Mouse (Mus musculus): ENCODE measurements around the gene Ermn. TPM values are rescaled to one million over a fixed set of nuclear protein-coding genes. Genes with fewer than 3 reads are reported as not detected.

The Ermn gene
- not detected in 2 replicates for polyA plus RNA-seq (2015; fragmentation: Nextera tagmentation; extraction: Ambion mirVana)

GRCm38 (mm10) chr2:58052821-58053581 is at the start of gene Ermn:
Ermn (minus strand) TSS chr2:58052864.
- WGBS: 57% methylated on average over 7 of the region's 7 CpGs
- no peak for ATAC-seq (replicated peaks; ENCODE audit: insufficient number of reproducible peaks, insufficient read depth, low FRiP score, low read depth)

GRCm38 (mm10) chr2:58094818-58095217 is 42.2 kb upstream of the Ermn start:
- Histone ChIP-seq H3K36me3 (no peaks in the 10 kb centered on the region), H3K27me3 (no peaks in the 10 kb centered on the region), H3K27ac (no peak overlapping the region), H3K4me3 (no peak overlapping the region), H3K9me3 (replicated peaks) (no peaks in the 10 kb centered on the region), H3K4me1 (replicated peaks) (no peaks in the 10 kb centered on the region), H3K4me2 (no peak overlapping the region), H3K9ac (no peak overlapping the region)
- 79% methylated on average over 1 of the region's 1 CpGs for WGBS
- no peak for ATAC-seq (replicated peaks; ENCODE audit: insufficient number of reproducible peaks, insufficient read depth, low FRiP score, low read depth)

More at GRCm38 (mm10) chr2:58052821-58053581, at the start of gene Ermn:
- Histone ChIP-seq H3K9me3 (replicated peaks) (no peaks in the 10 kb centered on the region), H3K36me3 (no peaks in the 10 kb centered on the region), H3K27ac (no peak within 1 kb of the TSS), H3K27me3 (no peaks in the 10 kb centered on the region), H3K4me2 (no peak within 1 kb of the TSS), H3K4me1 (replicated peaks) (no peaks in the 10 kb centered on the region), H3K9ac (no peak within 1 kb of the TSS), H3K4me3 (no peak within 1 kb of the TSS)

DNA sequence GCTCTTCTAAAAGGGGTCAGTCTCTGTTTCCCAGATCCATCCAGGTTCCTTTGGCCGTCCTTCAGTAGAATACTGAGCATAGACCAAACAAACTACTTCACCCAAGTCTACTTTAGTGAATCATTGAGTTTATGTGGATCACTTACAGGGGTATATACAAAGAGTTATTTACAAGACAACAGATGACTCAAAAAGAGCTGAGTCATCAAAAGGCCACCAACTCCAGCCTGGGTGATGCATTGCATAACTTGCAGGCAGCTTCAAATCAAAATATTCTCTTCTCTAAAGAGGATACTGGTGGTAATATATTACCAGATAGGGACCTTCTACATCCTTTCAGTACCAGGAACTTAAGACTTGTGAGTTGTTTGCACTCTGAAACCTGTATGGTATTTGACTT is 33.8 kb upstream of the Ermn start:
- H3K36me3 ChIP-seq: no peaks in the 10 kb centered on the region
- ATAC-seq (replicated peaks; ENCODE audit: insufficient number of reproducible peaks, insufficient read depth, low FRiP score, low read depth): no peak
- H3K27me3 ChIP-seq: no peaks in the 10 kb centered on the region
- no peak overlapping the region for H3K9ac ChIP-seq
- no peaks in the 10 kb centered on the region for H3K4me1 ChIP-seq (replicated peaks)
- H3K4me3 ChIP-seq: no peak overlapping the region
- no peaks in the 10 kb centered on the region for H3K9me3 ChIP-seq (replicated peaks)
- 73% methylated on average over 1 of the region's 1 CpGs for WGBS
- no peak overlapping the region for H3K27ac ChIP-seq
- no peak overlapping the region for H3K4me2 ChIP-seq

- Histone ChIP-seq H3K4me1 (replicated peaks) (no peaks in the 10 kb centered on the region), H3K27me3 (no peaks in the 10 kb centered on the region), H3K36me3 (no peaks in the 10 kb centered on the region), H3K27ac (no peak overlapping the region), H3K9me3 (replicated peaks) (no peaks in the 10 kb centered on the region), H3K4me2 (no peak overlapping the region), H3K4me3 (no peak overlapping the region), H3K9ac (no peak overlapping the region)
- ATAC-seq (replicated peaks; ENCODE audit: insufficient number of reproducible peaks, insufficient read depth, low FRiP score, low read depth): no peak
- WGBS: 16% methylated on average over 1 of the region's 1 CpGs
Observed at GRCm38 (mm10) chr2:58079849-58080248, 27.2 kb upstream of the Ermn start.

- Histone ChIP-seq H3K4me2 (no peak overlapping the region), H3K9me3 (replicated peaks) (no peaks in the 10 kb centered on the region), H3K27ac (no peak overlapping the region), H3K4me3 (no peak overlapping the region), H3K27me3 (no peaks in the 10 kb centered on the region), H3K36me3 (no peaks in the 10 kb centered on the region), H3K4me1 (replicated peaks) (no peaks in the 10 kb centered on the region), H3K9ac (no peak overlapping the region)
- ATAC-seq (replicated peaks; ENCODE audit: insufficient number of reproducible peaks, insufficient read depth, low FRiP score, low read depth): no peak
Observed at GRCm38 (mm10) chr2:58055383-58055782, 2.7 kb upstream of the Ermn start.

DNA sequence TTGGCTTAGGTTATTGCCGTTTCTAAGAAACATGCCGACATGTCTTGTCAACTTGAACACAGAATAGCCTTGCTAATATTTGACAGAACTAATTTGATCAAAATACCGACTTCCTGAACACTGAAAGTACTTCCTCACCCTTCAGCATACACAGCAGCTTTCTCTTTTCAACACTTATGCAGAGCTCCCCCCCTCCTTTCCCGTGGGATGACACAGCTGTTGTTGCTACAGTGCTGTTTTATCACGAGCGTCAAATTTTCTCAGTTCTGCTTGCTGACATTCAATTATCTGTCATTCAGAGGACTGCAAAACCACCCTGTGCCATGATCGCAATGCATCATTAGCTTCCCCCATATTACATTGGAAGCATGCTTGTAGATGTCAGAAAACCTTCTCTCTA is 10.8 kb downstream of the Ermn start:
- no peak overlapping the region for H3K4me2 ChIP-seq
- H3K27ac ChIP-seq: no peak overlapping the region
- ATAC-seq (replicated peaks; ENCODE audit: insufficient number of reproducible peaks, insufficient read depth, low FRiP score, low read depth): no peak
- H3K9ac ChIP-seq: no peak overlapping the region
- H3K4me1 ChIP-seq (replicated peaks): no peaks in the 10 kb centered on the region
- H3K4me3 ChIP-seq: no peak overlapping the region
- H3K9me3 ChIP-seq (replicated peaks): no peaks in the 10 kb centered on the region
- 48% methylated on average over 7 of the region's 7 CpGs for WGBS
- no peaks in the 10 kb centered on the region for H3K36me3 ChIP-seq
- no peaks in the 10 kb centered on the region for H3K27me3 ChIP-seq

DNA sequence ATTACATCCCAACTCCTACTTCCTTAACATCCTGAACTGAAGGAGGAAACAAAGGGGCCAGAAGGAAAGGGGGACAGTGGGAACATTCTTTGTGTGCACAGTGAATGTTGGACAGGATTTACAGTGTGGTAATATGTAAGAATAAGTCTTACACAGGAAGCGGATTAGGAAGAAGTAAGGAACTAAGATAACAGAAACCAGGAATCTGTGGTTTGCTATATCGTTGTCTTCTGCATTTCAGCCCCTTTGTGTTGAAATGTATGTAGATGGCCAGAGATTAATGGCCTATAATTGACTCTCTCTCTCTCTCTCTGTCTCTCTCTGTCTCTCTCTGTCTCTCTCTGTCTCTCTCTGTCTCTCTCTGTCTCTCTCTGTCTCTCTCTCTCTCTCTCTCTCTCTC is 15.7 kb downstream of the Ermn start:
- WGBS: 56% methylated on average over 2 of the region's 2 CpGs
- no peaks in the 10 kb centered on the region for H3K36me3 ChIP-seq
- no peaks in the 10 kb centered on the region for H3K9me3 ChIP-seq (replicated peaks)
- no peak overlapping the region for H3K9ac ChIP-seq
- no peak overlapping the region for H3K27ac ChIP-seq
- no peaks in the 10 kb centered on the region for H3K27me3 ChIP-seq
- no peaks in the 10 kb centered on the region for H3K4me1 ChIP-seq (replicated peaks)
- ATAC-seq (replicated peaks; ENCODE audit: insufficient number of reproducible peaks, insufficient read depth, low FRiP score, low read depth): no peak
- H3K4me2 ChIP-seq: no peak overlapping the region
- H3K4me3 ChIP-seq: no peak overlapping the region

GRCm38 (mm10) chr2:58035635-58036034 is 17.0 kb downstream of the Ermn start:
- Histone ChIP-seq H3K9me3 (replicated peaks) (no peaks in the 10 kb centered on the region), H3K4me1 (replicated peaks) (no peaks in the 10 kb centered on the region), H3K4me2 (no peak overlapping the region), H3K4me3 (no peak overlapping the region), H3K36me3 (no peaks in the 10 kb centered on the region), H3K27me3 (no peaks in the 10 kb centered on the region), H3K9ac (no peak overlapping the region), H3K27ac (no peak overlapping the region)
- ATAC-seq (replicated peaks; ENCODE audit: insufficient number of reproducible peaks, insufficient read depth, low FRiP score, low read depth): no peak
- WGBS: 63% methylated on average over 4 of the region's 4 CpGs

GRCm38 (mm10) chr2:58031431-58031830 is 21.2 kb downstream of the Ermn start:
- Histone ChIP-seq H3K36me3 (no peaks in the 10 kb centered on the region), H3K9ac (no peak overlapping the region), H3K9me3 (replicated peaks) (no peaks in the 10 kb centered on the region), H3K4me3 (no peak overlapping the region), H3K27me3 (no peaks in the 10 kb centered on the region), H3K27ac (no peak overlapping the region), H3K4me1 (replicated peaks) (no peaks in the 10 kb centered on the region), H3K4me2 (no peak overlapping the region)
- ATAC-seq (replicated peaks; ENCODE audit: insufficient number of reproducible peaks, insufficient read depth, low FRiP score, low read depth): no peak
- 63% methylated on average over 3 of the region's 3 CpGs for WGBS

- H3K27ac ChIP-seq: no peak overlapping the region
- 25% methylated on average over 7 of the region's 7 CpGs for WGBS
- ATAC-seq (replicated peaks; ENCODE audit: insufficient number of reproducible peaks, insufficient read depth, low FRiP score, low read depth): no peak
Observed at GRCm38 (mm10) chr2:58029404-58029803, 23.3 kb downstream of the Ermn start.

DNA sequence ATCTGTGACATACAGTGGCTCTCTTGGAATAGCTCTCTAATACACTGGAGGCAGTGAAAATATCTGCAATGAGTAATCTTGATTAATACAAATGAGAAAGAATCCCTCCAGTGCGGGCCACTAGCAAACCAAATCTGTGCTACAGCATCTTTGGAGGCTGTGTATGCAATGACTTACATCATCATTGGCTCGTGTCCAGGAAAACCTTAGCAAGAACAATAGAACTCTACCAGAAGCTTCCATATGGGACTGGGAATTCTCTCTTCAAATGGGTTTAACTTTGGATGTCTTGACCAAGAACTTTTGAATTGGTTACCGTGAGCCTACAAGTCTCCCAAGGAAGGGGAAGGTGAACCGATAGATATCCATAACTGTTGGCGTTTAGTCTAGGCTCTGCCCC is 25.9 kb downstream of the Ermn start:
- H3K27me3 ChIP-seq: no peaks in the 10 kb centered on the region
- H3K4me3 ChIP-seq: no peak overlapping the region
- no peak for ATAC-seq (replicated peaks; ENCODE audit: insufficient number of reproducible peaks, insufficient read depth, low FRiP score, low read depth)
- H3K36me3 ChIP-seq: no peaks in the 10 kb centered on the region
- 75% methylated on average over 5 of the region's 5 CpGs for WGBS
- no peaks in the 10 kb centered on the region for H3K9me3 ChIP-seq (replicated peaks)
- H3K27ac ChIP-seq: no peak overlapping the region
- H3K9ac ChIP-seq: no peak overlapping the region
- H3K4me1 ChIP-seq (replicated peaks): no peaks in the 10 kb centered on the region
- no peak overlapping the region for H3K4me2 ChIP-seq

More at GRCm38 (mm10) chr2:58029404-58029803, 23.3 kb downstream of the Ermn start:
- H3K27me3 ChIP-seq: no peaks in the 10 kb centered on the region
- no peak overlapping the region for H3K9ac ChIP-seq
- H3K4me1 ChIP-seq (replicated peaks): no peaks in the 10 kb centered on the region
- H3K4me3 ChIP-seq: no peak overlapping the region
- H3K9me3 ChIP-seq (replicated peaks): no peaks in the 10 kb centered on the region
- no peak overlapping the region for H3K4me2 ChIP-seq
- no peaks in the 10 kb centered on the region for H3K36me3 ChIP-seq

DNA sequence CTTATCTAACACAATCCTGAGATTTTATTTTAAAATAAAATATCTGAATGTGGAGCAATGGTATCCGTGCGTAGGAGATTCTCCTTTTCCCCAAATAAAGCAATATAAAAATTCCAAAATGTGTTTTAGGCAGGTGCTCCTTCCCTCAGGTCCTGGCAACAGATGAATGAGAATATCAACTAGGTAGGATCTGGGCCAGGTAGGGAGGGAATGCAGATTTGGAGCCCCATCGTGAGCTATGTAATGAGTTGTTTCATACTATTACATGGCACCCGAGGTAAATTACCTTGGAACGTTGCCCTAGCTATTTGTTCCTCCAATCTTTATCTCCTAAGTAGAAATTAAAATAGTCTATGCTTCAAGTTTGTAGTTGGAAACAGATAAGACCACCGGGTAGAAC is 29.1 kb downstream of the Ermn start:
- 80% methylated on average over 6 of the region's 6 CpGs for WGBS
- Histone ChIP-seq H3K4me2 (no peak overlapping the region), H3K36me3 (no peaks in the 10 kb centered on the region), H3K4me1 (replicated peaks) (no peaks in the 10 kb centered on the region), H3K27me3 (no peaks in the 10 kb centered on the region), H3K27ac (no peak overlapping the region), H3K9ac (no peak overlapping the region), H3K9me3 (replicated peaks) (no peaks in the 10 kb centered on the region), H3K4me3 (no peak overlapping the region)
- no peak for ATAC-seq (replicated peaks; ENCODE audit: insufficient number of reproducible peaks, insufficient read depth, low FRiP score, low read depth)

Measured in heart, embryonic 15.5 days (tissue).